Mouse (Mus musculus) heart, adult 18-20 months (tissue): ENCODE data around the gene Cyct. TPM values are rescaled to one million over a fixed set of nuclear protein-coding genes. Genes with fewer than 3 reads are reported as not detected.

Source experiments
- DNase-seq, 2 experiments: peaks; one replicate each; pipeline ENCODE4 v3.0.0; 2021 to 2022; ENCODE audit warnings: mixed read lengths in 1 of 2
- long read RNA-seq, 2 experiments: library from polyadenylated mRNA; stranded (forward); transcript quantifications; one replicate each; pipeline ENCODE4 v2.0.0; 2021
- total RNA-seq, 2 experiments: library from RNA; stranded (reverse); gene quantifications; 2 replicates each; pipeline ENCODE4 v1.2.3; 2021

The Cyct gene
- 1 to 10 TPM in 1 of 2 experiments, not detected in 1; 1.7 TPM for total RNA-seq
- long read RNA-seq, experiment 1, partial matches to known transcripts: 1 of 1 reads
- long read RNA-seq, experiment 1, other reads (novel, unspliced or antisense): 0 of 1 reads
- long read RNA-seq, experiment 2: 0 reads

DNA sequence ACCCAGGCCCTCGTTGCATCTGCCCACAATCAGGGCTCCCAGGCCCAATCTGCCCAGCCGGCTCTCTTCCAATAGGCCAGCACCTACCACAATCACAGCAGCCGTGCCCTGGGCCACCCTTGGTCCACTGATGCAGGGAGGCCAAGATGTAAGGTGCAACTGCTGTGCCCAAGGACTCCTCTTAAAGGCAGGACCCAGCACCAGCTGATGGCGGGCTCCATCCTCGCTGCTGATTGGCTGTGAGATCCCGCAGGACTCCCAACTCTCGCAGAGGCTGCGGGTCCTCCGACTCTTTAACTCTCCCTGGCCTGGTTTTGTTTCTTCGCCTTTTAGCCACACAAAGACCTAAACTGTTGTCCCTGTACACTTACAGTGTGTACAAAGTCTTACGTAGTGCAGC is at the start of gene Cyct:
Gene Cyct (minus strand): TSS at position 225 of the 400 bp plus-strand sequence.
- no peak for DNase-seq

DNA sequence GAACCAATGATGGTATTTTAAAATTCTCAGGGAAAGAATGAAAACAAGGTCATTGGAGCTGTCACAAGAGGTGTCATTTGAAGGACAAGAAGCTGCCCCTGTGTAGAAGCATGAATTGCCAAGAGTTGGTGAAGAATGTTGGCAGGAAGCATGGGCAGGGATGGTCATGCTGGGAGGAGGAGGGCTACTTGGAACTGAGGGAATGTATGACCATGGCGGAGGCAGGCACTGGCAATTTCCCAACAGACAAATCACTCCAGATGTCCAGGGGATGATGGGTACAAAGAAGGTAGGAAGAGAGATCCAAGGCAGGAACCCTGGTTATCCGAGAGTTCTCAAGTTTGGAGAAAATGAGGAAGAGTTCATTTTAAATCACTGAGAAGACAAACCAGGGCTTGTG is 49.7 kb upstream of the Cyct start:
- DNase-seq: peak; percentile 5 to 7

DNA sequence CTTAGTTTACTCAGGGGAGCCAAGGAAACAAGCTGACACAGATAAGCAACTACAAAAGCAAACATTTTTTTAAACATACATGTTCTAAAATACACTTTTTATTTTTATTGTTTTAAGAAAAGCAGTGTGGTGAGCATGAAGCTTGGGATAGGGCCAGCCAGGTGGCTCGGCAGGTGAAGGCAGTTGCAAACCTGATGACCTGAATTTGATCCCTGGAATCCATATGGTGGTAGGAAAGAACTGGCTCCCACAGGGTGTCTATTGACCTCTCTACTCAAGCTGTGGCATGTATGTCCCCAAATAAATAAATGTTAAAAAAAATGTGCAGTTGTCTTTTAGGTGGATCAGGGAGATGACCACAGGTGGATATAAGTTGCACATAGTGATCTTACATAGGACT is 49.3 kb upstream of the Cyct start:
- DNase-seq: no peak

DNA sequence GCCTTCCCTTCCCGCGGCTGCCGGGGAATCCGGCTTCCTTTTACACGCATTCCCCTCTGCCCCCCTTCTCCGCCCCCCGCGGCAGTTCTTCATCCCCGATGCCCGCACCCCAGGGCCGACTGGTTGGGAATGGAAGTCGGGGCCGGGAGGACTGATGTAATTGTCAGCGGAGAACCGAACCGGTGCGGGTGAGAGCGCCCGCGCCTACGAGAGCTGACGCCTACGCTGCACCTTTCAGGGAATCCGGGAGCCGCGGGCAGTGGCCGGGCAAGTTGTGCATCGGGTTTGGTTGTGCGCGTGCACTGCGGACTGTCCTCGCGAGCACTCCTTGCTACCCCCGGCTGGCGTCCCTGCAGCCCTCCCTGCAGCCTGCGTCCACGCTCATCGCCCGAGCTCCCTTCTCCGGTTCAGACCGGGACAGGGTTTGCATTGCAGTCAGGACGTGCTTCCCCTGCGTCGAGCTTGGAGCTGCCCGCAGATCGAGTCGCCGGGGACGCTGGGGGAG is 46.7 kb upstream of the Cyct start:
- DNase-seq: peak; percentile 46 to 61

DNA sequence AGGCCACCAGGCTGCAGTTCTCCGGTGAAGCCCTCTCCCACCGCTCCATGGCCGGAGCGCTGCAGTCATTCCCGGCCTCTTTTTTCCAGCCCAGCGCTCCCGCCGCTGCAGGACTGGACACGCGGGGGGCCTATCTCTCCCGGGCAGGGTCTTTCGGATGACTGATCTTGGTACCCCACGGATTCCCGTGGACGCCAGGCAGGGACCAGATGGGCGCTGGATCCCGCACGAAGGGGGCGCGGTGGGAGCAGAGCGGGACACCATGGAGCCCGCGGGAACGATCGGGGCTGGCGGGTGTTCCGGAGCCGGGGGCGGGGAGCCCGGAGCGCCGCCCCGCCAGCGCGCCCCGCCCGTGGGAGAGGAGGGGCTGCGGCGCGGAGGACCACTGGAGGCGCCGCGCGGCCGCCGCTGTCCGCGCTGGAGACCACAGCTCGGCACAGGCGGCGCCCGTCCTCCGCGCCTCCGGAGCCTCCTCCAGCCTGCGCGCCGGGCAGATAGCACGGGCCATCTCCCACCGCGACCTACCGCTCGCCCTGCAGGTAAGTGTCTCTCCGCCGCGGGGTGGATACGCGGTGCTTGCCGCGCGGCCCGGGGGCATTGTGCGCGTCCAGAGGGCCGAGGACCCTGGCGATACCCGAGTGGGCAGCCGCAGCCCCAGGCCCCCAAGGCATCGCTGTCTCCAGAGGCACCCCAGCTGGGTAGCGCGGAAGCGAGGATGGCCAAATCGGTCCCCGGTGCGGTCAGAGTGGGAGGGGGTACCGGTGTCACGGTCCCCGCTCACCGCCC is 46.1 kb upstream of the Cyct start, which contains the start of gene Osbpl6:
Gene Osbpl6 (plus strand): TSS at position 358 of the 786 bp plus-strand sequence.
- DNase-seq: peak; percentile 72 to 78

DNA sequence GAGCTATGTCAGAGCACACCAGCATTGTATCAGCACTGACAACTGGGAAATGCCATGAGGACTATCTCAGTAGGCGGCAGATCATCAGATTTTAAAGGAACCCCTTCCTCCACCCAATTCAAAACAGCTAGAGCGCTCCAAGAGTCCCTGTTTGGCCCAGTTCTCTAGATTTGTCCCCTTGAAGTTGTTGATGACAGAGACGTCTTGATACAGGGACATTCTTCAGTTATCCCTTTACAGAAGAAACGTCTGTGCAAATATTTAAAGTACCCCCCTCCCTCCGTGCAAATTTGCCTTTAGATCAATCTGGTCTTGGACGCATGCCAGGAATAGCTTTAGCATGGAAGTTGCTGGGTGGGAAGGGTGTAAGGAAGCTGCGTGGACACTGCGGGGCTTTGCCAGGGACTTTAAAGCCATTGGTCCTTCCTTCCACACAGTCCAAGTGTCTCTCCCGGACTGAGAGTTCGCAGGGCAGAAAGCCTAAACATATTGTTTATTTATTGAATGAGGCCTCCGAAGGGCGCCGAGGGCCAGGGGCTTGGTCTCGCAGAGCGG is 45.4 kb upstream of the Cyct start:
- DNase-seq: peak in 1 of 2 experiments; percentile 1

DNA sequence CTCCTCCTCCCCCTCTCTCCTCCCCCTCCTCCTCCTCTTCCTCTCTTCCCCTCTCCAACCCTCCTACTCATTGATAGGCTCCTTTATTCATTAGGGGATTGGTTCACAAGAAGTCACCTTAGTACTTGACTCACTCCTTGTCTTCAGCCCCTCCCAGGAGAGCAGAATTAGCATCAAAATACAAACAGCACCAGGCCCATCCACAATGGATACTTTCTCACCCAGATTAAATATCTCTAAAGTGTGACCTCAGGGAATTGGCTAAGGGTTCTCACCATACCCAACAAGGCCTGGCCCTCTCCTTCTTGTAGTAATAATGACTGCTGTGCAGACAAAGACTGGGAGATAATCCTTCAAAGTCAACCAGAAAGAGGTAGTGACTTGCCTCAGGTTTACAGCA is 39.9 kb upstream of the Cyct start:
- DNase-seq: no peak

DNA sequence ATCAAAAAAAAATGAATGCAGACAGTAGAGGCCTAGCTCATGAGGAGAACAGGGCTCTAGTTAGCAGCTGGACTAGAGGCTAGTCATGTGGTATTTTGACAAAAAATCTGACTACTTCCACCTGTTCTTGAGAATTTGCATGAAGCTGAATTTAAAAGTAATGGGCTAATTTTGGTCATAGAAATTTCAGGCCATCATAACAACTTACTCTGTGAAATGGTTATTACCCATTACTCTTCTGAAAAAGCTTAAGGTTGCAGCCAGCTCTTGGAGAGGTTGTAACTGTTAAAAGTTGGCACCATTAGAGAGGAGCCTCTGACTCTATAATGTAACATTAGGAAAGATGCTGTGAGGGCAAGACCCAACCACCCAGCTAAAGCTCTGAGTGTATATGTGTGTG is 26.3 kb upstream of the Cyct start:
- no peak for DNase-seq

DNA sequence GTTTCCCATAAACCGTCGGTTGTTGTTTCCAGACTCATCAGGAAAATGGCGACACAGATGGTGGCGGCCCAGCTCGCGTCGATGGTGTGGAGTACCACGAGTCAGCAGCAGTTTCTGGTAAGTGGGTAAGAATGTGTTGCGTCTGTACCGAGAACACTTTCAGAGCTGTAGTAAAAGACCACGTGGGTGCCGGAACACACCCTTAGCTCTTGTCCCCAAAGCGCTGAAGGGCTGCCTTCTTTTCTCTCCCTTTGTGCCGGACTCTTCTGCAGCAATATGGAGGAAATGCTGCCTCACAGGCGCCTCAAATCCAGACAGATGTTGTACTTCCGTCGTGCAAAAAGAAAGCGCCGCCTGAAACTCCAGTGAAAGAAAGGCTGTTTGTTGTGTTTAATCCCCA is 18.4 kb upstream of the Cyct start:
- no peak for DNase-seq

DNA sequence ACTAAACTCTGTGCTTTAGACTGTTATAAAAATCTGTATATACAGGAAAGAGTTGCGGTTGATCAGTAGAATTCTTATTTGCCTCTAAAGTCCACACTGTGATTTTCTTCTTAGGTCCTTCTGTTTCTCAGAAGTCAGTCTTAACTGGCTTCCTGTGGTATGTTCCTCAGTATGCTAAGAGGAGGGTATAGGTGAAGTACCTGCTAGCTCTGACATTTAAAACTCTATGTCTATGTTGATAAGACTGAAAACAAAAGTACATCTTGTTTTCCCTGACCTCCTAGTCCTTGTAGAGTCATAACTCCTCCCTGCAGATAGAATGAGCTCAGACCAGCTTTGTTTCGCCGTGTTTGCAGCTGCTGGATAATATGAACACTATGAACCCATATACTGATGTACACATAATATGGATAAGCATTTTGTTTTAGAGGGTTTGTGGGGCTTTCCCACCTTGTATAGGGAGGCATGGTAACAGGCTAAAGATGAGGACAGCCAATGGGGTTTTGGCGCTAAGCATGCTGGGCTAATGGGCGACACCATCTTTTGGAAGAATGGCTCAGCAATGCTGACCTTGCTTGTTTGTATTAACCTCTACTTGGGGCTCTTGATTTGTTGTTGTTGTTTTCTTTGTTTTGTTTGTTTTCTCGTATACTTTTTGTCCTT is 14.4 kb upstream of the Cyct start:
- no peak for DNase-seq

DNA sequence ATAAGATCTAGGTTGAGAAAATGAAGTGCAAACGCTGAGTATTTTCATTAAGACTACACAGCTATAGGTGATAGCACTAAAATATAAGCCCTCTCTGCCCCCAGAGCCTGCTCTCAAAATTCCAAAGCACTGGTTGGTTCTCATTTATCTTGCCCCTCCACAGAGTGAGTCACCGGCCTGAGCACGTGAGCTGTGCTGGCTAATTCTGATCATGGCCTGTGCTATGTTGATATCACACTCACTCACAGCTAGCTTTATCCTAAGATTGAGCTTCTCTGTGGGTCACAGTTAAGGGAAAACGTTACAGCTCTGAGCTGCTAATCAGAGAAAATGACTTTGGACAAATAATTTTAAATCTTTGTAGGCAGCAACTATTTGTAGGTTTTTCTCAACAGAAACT is 12.0 kb upstream of the Cyct start:
- peak; percentile 44 to 60 for DNase-seq

DNA sequence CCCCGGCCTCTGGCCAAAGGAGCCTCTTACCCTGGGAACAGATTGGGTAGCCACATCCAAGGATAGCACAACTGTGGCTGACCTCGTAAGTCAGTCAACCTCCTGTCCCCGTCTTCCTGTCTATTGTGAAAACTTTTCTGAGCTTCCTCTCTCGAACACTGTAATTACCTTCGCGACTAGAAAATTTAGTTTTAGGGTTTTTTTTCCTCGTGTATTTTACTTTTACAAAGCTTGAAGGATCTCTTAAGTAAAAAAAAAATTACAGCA is 10.3 kb upstream of the Cyct start:
- no peak for DNase-seq

DNA sequence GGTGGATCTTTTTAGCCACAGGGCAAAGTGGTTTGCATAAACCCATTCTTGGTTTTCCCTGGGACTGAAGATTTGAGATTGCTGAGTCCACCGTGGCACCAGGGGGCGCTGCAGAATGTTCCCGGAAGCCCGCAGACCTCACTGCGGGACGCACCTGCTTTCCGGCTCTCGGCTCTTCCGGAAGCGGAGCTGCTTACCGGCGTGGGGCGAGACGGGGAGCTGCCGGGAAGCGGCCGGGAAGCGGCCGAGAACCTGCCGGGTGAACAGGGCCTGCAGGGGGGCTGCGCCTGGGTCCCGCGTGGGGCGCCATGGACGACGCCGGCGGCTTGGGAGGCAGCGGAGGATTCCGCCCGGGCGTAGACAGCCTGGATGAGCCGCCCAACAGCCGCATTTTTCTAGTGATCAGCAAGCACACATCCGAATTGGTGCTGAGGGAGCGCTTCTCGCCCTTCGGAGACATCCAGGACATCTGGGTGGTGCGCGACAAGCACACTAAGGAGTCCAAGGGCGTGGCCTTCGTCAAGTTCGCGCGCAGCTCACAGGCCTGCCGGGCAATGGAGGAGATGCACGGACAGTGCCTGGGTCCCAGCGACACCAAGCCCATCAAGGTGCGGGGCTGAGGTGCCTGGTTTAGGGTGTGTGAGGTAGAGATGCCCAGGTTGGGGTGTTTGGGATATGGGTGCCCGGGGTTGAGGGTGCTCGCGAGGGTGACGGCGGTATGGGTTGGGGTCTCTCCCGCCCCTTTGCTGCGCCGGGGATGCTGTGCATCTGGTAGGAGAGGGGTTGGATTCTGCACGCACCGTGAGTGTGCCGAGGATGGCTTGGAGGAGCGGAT is 9.8 kb upstream of the Cyct start, which contains the start of gene Rbm45:
Gene Rbm45 (plus strand): TSS at position 164 of the 835 bp plus-strand sequence.
- peak; percentile 85 to 93 for DNase-seq

DNA sequence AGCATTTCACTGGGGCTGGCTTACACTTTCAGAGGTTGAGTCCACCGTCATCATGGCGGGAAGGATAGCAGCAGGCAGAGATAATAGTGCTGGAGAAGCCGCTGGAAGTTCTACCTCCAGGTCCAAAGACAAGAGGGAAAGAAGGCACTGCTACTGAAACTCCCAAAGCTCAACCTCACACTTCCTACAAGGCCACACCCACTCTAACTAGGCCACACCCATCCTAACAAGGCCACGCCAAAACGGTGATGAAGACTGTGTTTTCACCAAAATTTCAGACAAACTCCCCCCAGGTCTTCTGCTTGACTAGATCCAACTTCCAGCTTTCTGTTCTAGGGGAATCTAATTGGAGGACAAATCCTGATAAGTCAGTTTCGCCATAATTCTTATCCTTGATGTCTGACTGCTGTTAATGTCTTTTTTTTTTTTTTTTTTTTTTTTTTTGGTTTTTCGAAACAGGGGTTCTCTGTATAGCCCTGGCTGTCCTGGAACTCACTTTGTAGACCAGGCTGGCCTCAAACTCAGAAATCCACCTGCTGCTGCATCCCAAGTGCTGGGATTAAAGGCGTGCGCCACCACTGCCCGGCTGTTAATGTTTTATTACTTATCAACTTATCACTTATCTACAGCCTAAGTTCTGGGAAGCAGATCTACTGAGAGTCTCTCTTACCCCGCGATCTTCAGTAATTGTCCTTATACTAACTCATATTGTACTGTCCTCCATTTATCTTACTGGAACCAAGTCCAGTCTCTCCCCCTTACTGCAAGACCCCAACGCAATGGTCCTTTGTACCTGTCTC is 8.8 kb upstream of the Cyct start:
- no peak for DNase-seq

DNA sequence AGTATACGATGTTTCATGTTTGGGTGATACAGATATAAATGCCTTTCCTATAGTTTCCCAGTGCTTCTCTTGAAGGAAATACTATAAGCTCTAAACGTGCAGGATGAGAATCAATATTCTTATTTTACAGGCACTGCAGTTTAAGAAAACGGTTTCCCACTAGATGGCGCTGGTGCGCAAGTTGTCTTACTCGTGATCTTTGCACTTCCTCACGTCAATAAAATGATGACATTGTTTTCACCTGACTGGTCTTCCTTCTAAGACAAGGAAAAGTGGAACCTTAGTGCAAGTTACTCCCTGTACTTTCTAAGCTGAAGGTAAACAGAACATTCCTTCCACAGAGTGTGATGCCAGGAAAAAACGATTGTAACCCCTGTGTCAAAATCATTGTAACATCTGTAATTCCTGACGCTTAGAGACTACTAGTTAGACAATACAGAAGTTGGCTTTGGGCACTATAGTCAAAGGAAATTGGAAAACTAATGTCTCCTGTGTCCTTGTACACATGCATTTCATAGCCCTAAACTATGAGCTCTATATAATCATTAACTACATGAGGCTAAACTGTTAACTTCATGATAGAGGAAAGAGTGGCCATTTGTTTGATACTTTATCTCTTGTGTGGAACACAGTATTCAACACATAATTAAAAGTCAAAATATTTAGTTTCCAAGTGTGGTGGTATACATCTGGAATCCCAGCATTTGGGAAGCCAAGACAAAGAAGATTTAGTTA is 7.1 kb upstream of the Cyct start:
- peak; percentile 64 to 93 for DNase-seq

DNA sequence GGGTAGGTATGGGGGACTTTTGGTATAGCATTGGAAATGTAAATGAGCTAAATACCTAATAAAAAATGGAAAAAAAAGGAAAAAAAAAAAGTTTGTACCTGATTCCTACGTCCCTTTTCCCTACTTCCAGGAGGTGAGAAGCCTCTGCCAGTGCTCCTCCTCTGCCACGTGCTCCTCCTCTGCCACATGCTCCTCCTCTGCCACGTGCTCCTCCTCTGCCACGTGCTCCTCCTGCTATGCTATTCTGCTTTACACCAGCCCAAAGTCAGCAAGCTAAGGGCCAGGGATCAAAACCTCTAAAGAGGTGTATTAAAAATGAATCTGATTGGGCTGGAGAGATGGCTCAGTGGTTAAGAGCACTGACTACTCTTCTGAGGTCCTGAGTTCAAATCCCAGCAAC is 5.6 kb upstream of the Cyct start:
- no peak for DNase-seq

DNA sequence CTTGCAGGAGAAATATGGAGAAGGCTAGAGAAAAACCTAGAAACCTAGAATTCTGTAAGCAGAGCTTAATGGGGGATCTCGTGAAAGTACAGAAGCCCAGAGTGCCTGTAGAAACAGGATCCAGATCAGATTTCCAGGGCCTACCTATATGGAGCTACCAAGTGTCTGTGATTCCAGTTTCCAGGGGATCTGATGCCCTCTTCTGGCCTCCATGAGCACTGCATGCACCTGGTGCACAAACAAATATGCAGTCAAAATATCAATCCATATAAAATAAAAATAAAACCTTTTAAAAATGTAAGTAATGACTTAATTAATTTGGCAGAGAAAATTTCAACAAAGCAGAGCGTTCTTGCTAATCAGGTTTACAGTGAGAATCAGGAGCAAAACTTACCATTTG is 1.9 kb upstream of the Cyct start:
- DNase-seq: peak in 1 of 2 experiments; percentile 27

DNA sequence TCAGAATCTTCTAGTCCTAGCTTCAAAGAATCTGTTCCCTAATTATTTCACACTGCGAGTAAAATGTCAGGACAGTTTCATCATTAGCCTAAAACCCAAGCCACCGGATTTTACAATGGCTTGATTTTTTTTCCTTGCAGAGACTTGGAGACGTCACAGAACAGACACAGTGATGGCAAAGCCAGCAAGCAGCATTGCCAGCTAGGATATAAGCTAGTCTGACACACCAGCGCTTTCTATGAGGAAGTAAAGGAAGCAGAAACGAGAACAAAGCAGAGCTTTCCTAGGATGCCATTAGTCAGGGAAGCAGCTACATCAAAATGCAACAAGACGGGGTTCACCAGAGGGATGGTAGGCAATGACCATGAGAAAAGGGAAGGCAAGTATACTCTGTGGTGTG is 12.4 kb downstream of the Cyct start:
- DNase-seq: no peak

DNA sequence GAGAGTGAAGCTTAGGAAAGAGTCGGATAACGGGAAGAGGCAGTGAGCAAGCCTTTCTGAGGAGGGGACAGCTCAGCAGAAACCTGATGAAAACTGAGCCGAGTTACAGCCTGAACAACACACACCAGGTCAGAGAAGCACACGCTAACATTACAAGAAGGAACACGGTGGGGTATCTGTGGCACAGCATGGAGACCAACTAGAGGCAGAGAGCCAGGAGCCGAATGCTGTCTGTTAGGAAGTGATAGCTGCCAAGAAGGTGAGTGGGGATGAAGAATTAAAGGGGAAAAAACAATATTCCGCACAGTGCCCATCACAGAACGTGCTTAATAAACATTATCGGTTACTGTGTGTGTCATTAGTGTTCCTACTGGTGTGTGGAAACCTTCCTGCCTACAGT is 18.1 kb downstream of the Cyct start:
- no peak for DNase-seq
